Mouse (Mus musculus) brown adipose tissue, adult 24 weeks (tissue): ENCODE data around the gene Focad. TPM values are rescaled to one million over a fixed set of nuclear protein-coding genes. Genes with fewer than 3 reads are reported as not detected.

Experiments used
- H3K27ac ChIP-seq: fragments of 200-500 bp; replicated peaks from 2 replicates; pipeline ENCODE4 v1.5.1; 2012; ENCODE audit warnings: low read depth, mild to moderate bottlenecking, low read length
- H3K4me1 ChIP-seq: fragments of 200-500 bp; 2 replicates; pipeline ENCODE4 v1.6.1; 2012; ENCODE audit warnings: low read length, mixed read lengths; ENCODE audit not compliant: control insufficient read depth, insufficient read depth, insufficient read length
- H3K4me3 ChIP-seq: fragments of 200-500 bp; 2 replicates; pipeline ENCODE4 v1.5.1; 2012; ENCODE audit warnings: low read depth, mild to moderate bottlenecking, low read length, moderate library complexity; ENCODE audit not compliant: insufficient read depth
- polyA plus RNA-seq: library from polyadenylated mRNA; stranded (reverse); fragments of >200 nt; gene quantifications from 2 replicates; pipeline ENCODE4 v1.2.4, GENCODE M21; 2012; ENCODE audit not compliant: missing spikeins, insufficient read depth, insufficient read length

Gene Focad
- polyA plus RNA-seq, 1 experiment, result 9.7 TPM

DNA sequence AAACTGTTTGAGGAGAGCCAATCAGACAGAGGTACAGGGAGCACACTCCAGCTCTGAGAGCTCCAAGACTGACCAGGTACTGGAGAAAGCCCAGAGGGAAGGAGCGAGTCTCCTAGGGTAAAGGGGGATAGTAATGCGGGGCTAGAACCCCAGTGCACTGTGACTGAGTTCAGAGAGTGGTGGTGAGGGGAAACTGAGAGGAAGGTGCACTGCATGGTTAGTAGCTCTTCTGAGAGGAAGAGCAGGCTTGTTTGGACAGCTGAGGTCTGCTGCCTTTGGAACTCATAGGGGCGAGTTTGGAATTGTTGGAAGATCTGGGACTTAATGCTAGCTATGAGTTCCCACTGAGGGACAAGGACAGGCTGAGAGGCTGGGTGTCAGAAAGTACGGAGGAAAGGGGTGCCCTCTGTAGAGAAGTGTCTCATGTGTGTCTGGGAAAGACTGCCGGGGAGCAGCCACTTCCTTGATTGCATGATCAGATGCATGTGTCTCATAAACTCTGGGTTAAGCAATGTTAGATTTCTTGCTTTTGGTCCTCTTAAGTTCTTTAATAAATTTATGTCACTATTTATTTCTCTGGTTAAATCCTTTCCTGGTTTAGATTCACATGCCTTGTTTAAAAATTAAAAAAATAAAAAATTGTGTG lies 24.4 kb downstream of the Focad start:
- H3K4me1 ChIP-seq, result no peaks in the 10 kb centered on the region; the same call in 1 of the 2 replicates
- no peak overlapping the region for H3K4me3 ChIP-seq
- H3K27ac ChIP-seq, result no peak overlapping the region

DNA sequence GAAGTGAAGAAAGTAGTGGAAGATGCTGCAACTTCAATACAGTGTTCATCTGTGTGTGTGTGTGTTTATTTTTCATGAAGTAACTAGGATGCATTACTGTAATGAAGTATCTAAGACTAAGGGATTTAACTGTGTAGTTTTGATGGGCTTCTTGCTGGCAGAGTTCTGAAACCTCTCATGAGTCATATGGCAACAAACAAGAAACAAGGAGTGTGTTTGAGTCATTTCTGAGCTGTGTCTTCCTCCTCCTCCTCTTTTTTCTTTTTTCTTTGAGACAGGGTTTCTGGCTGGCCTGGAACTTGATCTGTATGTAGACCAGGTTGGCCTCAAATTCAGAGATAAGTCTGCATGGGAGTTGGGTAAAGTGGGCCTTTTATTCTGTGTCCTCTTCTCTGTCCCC lies 25.7 kb downstream of the Focad start:
- H3K4me3 ChIP-seq, result no peak overlapping the region
- no peak overlapping the region for H3K27ac ChIP-seq
- no peaks in the 10 kb centered on the region for H3K4me1 ChIP-seq

DNA sequence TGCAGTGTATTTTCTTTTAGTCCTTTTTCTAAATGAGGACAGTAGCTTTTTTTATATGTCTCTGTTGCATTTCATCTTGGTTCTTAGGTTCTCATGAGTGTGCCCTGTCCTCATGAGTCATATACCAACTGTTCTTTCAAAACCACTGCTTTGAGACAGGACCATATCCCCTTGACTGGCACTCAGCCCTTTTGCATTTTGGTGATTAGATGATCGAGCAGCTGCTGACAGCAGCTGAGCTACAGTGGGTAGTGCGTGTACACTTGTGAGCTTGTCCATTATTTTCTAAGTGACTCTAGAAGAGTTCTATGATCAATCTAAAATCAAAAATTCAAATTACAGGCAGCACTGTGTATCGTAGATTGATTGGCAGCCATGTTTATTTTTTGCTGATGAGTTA lies 28.0 kb downstream of the Focad start:
- no peak overlapping the region for H3K4me3 ChIP-seq
- no peaks in the 10 kb centered on the region for H3K4me1 ChIP-seq
- no peak overlapping the region for H3K27ac ChIP-seq

DNA sequence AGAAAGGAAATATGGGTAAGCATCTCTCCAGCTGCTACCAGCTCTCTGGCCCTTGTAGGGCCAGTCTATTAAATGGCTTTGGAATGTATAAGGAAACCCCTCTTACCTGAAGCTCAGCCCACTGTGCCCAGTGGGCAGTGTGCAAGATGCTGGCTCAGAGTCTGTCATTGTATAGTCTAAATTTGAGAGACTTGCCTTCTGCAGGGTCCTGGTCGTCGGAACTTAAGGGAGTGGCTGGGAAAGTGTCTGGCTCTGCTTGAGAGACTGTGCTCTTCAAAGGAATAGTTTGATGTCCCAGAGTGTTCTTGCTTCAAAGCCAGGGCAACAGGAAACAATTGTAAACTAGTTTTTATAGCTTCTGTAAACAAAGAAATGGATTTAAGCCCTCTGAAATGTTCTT lies 41.5 kb downstream of the Focad start:
- no peak overlapping the region for H3K4me3 ChIP-seq
- peaks cover 2% of the 10 kb centered on the region; the same call in 1 of the 2 replicates for H3K4me1 ChIP-seq
- no peak overlapping the region for H3K27ac ChIP-seq

DNA sequence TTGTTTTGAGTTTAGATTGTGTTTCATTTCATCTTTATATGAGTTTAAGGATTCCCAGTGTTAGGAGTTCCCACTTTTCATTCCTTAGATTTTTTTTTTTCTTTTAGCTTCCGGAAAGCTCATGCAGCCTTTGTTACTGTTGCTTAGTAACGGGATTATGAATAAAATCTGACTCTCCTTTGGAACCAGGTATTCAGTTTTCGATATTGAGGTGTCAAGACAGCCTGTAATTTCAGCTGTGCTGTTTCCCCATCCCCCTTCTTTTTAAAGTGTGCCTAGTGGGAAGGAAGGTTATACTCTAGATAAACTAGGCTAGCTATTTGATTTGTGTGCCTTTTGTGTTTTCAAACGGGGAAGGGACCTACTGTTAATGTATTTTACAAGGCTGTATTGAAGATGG lies 42.1 kb downstream of the Focad start:
- Histone ChIP-seq H3K4me3 (no peak overlapping the region), H3K4me1 (peaks cover 2% of the 10 kb centered on the region; the same call in 1 of the 2 replicates), H3K27ac (no peak overlapping the region)

DNA sequence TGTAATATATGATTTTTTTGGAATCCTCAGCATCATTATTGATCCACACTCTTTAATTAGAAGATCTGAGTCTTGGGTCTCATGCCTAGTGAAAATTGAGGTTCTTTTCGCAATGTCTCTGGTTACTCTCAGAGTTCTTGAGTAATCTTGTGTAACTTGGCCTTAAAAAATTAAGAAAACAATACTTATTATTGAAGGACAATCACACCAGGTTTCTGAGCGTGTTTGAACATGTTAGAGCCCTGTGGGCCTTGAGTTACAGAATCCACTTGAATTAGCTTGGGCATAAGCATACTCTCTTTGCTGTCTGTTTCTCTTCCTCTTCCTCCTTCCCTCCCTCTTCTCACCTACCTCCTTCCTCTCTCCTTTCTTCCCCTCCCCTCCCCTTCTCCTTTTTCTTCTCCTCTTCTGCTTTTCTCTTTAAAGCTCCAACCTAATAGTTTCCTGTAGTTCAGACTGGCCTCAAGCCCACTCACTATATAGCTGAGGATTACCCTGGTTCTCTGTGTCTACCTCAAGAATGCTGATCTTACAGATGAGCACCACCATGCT lies 44.0 kb downstream of the Focad start:
- Histone ChIP-seq H3K4me3 (no peak overlapping the region), H3K4me1 (peaks cover 2% of the 10 kb centered on the region; the same call in 1 of the 2 replicates), H3K27ac (no peak overlapping the region)

DNA sequence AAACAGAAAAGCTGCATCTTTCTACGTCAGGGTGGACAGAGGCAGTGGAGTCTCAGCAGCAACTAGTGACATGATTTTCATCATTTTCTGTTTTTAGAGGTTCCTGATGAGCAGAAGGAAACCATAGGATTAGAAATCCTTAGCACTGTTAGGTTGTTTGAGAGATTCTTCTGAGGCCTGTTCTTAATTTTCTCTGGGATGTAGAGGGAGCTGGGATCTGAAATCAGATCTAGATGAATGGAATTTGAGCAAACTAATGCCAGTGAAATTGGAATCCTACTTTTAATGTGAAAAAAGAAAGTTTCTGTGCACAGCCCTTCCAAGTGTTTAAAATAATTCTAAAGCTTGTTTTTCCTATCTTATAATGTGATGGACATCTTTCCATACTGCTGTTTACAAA lies 55.0 kb downstream of the Focad start:
- Histone ChIP-seq H3K4me3 (no peak overlapping the region), H3K27ac (no peak overlapping the region), H3K4me1 (no peaks in the 10 kb centered on the region)

DNA sequence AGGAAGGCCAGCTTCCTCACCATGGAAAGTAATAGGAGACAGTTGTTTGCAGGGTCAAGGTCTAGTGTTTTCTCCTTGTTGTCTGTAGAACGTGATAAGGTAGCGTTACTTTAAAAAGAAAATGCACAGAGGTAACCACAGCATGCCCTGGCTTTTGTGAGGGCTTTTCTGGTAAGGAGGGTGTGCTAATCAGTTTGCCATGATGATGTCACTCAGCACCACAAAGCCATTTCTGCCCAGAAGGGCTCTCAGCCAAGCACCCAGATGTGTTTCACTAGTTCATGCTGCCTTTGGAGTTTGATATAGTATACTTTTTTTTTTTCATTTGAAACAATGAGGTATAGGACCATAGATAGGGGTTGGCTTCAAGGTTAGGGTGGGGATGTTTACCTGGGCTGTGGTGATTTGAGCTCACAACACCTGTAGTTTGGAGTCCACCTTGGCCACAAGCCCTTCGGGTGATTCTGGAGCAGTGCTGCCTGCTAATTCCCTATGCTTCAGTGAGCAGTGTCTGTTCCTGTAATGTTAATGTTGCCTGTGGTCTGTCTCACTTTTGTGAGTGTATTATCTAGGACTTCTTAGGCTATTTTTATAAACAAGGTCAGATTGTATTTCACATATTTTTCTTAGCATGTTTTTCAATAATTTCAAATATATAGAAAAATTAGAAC lies 61.2 kb downstream of the Focad start:
- no peaks in the 10 kb centered on the region for H3K4me1 ChIP-seq
- H3K4me3 ChIP-seq, result no peak overlapping the region
- no peak overlapping the region for H3K27ac ChIP-seq

DNA sequence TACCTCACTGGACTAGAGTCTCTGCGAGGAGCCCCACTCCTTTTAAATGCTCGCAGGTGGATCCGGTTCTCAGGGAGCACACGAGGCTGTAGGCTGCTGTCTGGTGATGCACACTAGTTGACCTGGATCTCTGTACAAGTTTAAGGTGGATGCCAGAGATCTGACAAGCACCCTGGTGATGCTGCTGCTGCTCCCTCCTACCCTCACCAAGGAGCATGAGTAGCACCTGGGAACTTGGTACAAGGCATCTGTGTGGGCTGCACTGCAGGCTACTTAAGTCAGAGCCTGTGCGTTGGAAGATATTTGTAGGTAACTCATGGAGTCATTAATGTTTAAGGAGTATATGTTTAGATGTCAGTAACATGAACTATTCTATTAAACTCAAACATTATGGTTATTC lies 62.5 kb downstream of the Focad start:
- Histone ChIP-seq H3K4me3 (no peak overlapping the region), H3K4me1 (no peaks in the 10 kb centered on the region), H3K27ac (no peak overlapping the region)

DNA sequence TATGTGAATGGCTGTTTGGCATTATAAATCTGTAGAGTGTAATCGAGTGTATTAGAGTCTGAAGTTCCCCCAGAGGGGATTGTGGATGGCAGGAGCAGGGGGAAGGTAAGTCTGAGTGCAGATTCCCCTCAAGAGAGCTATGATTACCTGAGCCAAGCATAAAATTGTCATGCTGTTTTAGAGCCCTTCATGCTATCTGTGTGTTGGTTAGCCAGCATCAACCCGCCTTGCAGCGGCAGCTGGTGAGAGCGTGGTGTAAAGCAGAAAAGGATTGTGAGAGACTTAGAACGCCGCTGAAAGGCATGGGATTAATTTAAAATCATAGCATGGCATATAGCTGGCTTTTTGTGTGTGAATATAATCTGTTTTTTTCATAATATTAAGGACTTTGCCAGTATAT lies 63.2 kb downstream of the Focad start:
- no peak overlapping the region for H3K4me3 ChIP-seq
- no peaks in the 10 kb centered on the region for H3K4me1 ChIP-seq
- no peak overlapping the region for H3K27ac ChIP-seq

DNA sequence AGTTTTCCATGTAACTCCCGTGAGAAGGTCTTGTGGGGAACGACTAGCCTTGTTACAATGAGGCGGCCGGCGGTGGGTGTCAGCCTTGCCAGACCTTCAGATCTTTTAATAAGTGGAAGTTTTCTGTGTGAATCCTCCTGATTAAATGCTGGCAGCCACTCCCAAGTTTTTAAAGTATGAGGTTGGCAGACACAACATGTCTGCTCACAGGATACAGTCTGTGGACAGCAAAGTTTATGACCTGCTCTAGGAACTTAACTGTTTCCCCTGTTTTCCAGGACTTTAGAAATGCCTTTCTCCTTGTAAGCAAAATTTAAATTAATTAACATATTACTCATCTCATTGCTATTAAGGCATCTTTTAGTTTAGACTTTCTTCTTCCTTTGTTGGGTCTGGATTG lies 64.8 kb downstream of the Focad start:
- Histone ChIP-seq H3K27ac (no peak overlapping the region), H3K4me1 (no peaks in the 10 kb centered on the region), H3K4me3 (no peak overlapping the region)

DNA sequence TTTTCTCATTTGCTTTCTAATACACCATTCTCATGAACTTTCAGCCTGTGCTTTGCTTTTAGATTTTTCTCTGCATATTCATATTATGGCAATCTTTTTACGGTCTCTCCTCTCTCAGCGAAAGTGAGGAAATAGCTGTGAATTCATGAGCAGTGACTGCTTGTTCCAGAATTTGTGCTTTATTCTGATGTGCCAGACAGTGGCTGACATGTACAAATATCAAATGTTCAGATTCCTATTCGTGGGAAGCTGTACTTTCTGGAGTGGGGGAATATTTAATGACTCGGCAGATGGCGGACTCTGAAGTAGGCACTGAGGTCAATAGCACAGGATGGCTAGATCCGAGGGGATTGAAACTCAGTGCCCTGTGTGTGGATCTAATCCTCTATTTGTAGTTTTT lies 65.3 kb downstream of the Focad start:
- Histone ChIP-seq H3K27ac (no peak overlapping the region), H3K4me1 (no peaks in the 10 kb centered on the region), H3K4me3 (no peak overlapping the region)

DNA sequence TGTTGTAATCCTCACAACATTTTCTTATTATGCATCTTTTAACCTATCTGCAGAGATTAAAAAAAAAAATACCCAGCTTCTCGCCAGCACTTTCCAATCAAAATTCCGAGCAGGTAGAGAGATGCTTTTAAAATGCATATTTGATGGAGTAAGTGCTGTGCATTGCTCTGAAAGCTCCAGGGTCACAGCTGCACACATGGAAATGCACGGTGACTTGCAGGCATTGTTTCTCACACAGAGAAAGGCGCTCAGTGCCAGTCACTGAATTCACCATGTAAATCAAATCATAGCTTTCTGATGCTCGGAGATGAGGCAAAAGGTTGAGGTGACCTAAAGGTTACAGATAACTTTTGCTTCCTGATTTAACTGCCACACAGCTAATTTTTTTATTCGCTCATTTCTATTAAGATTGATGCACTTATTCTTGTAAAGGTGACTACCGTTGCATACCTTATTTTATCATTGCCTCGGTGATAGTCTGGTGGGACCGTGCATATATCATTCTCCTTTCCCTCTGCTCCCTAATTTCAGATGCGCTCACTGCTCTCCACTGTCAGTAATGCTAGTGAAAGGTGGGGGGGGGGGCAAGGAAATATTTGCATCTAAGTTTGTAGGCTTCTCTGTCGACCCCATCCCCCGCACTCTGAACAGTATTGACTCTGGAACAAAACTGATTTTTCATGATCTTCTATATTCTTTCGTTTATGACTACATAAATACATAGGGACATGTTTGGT lies 69.2 kb downstream of the Focad start:
- H3K27ac ChIP-seq, result no peak overlapping the region
- H3K4me3 ChIP-seq, result no peak overlapping the region
- H3K4me1 ChIP-seq, result no peaks in the 10 kb centered on the region

DNA sequence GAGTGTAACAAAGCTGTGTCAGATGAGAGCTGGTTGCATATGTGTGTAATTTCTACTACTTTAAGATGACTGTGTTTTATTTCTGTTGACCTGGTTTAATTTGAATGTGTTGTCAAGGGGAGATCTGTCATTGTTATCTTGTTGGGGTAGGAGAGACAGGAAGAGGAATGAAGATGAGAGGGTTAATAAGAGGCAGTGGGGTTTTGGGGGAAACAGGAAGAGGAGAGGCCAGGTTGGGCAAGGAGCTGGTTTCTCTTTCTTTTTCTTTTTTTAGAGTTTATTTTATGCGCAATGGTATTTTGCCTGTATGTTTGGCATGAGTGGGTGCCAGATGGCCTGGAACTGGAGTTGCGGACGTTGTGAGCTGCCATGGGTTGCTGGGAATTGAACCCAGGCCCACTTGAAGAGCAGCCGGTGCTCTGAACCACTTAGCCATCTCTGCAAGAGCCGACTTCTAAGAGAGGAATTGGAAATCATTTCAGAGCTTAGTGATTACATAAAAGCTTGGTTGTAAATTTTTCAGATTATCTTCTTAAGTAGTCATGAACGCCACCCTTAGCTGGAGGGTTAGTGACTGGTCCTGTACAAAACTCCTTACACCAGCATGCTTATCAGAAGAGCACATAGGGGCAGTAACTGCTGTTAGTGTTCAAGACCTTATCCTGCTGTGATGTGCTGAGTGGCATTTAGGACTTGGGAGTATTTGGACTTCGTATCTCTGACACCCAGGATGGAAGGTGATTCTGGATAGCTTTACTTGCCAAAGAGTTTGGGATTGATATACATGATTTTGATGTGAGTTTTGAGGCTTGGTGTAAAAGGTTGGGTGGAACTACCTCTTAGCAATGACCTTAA lies 72.8 kb downstream of the Focad start:
- no peak overlapping the region for H3K27ac ChIP-seq
- H3K4me3 ChIP-seq, result no peak overlapping the region
- H3K4me1 ChIP-seq, result no peaks in the 10 kb centered on the region
